Mouse (Mus musculus) liver, embryonic 15.5 days (tissue): ENCODE results near the gene Ttll5. TPM values are rescaled to one million over a fixed set of nuclear protein-coding genes. Genes with fewer than 3 reads are reported as not detected.
A peak's percentile ranks its signal among the peaks of the same experiment; 100 is the strongest.

ENCODE experiments used
- ATAC-seq: fragments of 200-750 bp; cut with Nextera tagmentation; 2 replicates; pipeline ENCODE4 v1.8.0; 2017; ENCODE audit warnings: moderate number of reproducible peaks, mild to moderate bottlenecking, moderate library complexity; ENCODE audit not compliant: insufficient read depth
- H3K27ac ChIP-seq: fragments of 300-500 bp; sonication (generic); replicated peaks from 2 replicates; pipeline ENCODE4 v1.5.1; 2015; ENCODE audit warnings: mild to moderate bottlenecking, inconsistent platforms
- H3K27me3 ChIP-seq: fragments of 300-500 bp; sonication (generic); 2 replicates; pipeline ENCODE4 v1.6.1; 2015; ENCODE audit warnings: mild to moderate bottlenecking, inconsistent platforms
- H3K36me3 ChIP-seq: fragments of 300-500 bp; sonication (generic); replicated peaks from 2 replicates; pipeline ENCODE4 v1.6.1; 2015; ENCODE audit warnings: moderate library complexity, mild to moderate bottlenecking, inconsistent platforms
- H3K4me1 ChIP-seq: fragments of 300-500 bp; sonication (generic); replicated peaks from 2 replicates; pipeline ENCODE4 v1.6.1; 2015; ENCODE audit warnings: inconsistent platforms
- H3K4me2 ChIP-seq: fragments of 300-500 bp; sonication (generic); 2 replicates; pipeline ENCODE4 v1.6.1; 2015; ENCODE audit warnings: moderate library complexity, mild to moderate bottlenecking, inconsistent platforms
- H3K4me3 ChIP-seq: fragments of 300-500 bp; sonication (generic); replicated peaks from 2 replicates; pipeline ENCODE4 v1.5.1; 2015; ENCODE audit warnings: mild to moderate bottlenecking, inconsistent platforms
- H3K9ac ChIP-seq: fragments of 300-500 bp; sonication (generic); 2 replicates; pipeline ENCODE4 v1.6.1; 2015; ENCODE audit warnings: moderate library complexity, mild to moderate bottlenecking, inconsistent platforms
- H3K9me3 ChIP-seq: fragments of 300-500 bp; sonication (generic); replicated peaks from 2 replicates; pipeline ENCODE4 v1.6.1; 2016; ENCODE audit warnings: inconsistent platforms
- WGBS: fragments of 180-500 bp; shearing (Covaris S2); methylation state at CpG from one replicate; pipeline ENCODE4 v1.1.7; 2015; ENCODE audit warnings: mixed read lengths; ENCODE audit not compliant: insufficient replicate concordance; 5-methylcytosine and 5-hydroxymethylcytosine counted together
- polyA plus RNA-seq: library from polyadenylated mRNA; unstranded; fragments of >200 nt; fragmentation: Nextera tagmentation; extraction: Ambion mirVana; gene quantifications from 2 replicates; pipeline ENCODE4 v1.2.1, GENCODE M21; 2015

Ttll5 gene
- polyA plus RNA-seq, result 5.5 and 6.8 TPM in 2 replicates

DNA sequence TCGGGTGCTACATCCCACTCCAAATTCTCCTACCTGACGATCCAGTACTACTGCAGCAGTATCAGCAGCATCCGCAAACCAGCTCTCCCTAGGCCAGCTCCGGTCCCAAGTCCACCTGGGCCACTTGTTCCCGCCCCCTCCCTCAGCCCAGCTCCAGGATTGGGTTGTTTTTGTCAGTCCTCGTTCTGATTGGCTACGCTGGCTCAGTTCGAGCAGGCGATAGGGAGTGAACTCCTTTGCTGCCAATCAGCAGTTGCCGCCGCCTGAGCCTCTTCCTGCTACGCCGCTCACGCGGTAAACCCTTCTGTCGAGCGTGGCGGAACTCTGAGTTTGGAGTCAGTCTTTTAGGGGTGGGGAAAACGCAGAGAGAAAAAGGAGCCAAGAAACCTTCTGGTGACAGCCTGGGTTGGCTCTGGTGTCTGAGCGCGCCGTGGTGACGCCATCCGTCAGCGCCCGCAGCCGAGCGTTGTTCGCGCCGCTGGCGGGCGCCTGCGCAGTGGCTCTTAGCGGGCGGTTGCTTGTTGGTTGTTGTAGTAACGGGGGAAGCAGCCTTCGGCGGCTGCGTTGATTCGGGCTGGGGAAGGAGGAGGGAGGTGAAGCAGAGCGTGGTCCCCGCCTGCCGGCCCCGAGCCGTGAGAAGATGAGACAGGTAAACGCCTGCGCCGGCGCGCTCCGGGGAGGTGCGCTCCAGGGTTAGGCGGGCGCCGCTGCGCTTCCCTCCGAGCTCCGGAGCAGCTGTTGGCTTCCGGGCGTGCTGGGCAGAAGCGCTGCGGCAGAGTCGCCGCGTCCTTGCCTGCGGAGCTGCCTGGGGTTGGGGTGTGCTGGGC is at the start of gene Ttll5, which contains the start of gene Erg28:
TSS of gene Ttll5 (plus strand) at position 222 of the 827 bp plus-strand sequence.
TSS of gene Erg28 (minus strand) at position 113 of the 827 bp plus-strand sequence.
- Histone ChIP-seq H3K9me3 (no peaks in the 10 kb centered on the region), H3K4me3 (peak within 1 kb of the TSS; percentile 86), H3K4me1 (peaks cover 39% of the 10 kb centered on the region), H3K9ac (peak within 1 kb of the TSS; percentile 83), H3K4me2 (peak within 1 kb of the TSS; percentile 84), H3K27me3 (no peaks in the 10 kb centered on the region), H3K36me3 (peaks cover 32% of the 10 kb centered on the region), H3K27ac (peak within 1 kb of the TSS; percentile 95)
- under 1% methylated on average over 67 of the region's 67 CpGs for whole genome bisulfite sequencing
- ATAC-seq, result peak; percentile 96

DNA sequence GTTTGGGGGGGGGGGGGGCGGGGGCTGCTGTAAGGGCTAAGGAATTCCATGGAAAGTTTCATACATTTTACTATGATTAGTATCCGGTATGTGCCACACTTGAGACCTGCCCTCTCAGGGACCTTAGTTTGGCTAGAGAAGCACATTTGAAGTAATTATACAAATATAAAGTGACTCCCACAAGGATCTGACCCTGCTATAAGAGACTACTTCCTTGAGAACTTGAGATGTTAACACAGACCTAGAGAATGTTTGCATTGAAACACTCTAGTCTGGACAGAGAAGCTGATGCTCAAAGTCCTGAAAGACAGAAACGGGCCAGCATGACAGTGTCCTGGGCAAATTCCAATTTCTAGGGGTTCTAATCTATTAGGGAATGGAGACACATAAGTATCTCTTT is 45.5 kb upstream of the Ttll5 start:
- Histone ChIP-seq H3K9me3 (no peaks in the 10 kb centered on the region), H3K27ac (no peak overlapping the region), H3K4me1 (no peaks in the 10 kb centered on the region), H3K36me3 (no peaks in the 10 kb centered on the region), H3K4me2 (no peak overlapping the region), H3K9ac (no peak overlapping the region), H3K27me3 (no peaks in the 10 kb centered on the region), H3K4me3 (no peak overlapping the region)
- ATAC-seq, result no peak
- WGBS, result 65% methylated on average over 3 of the region's 3 CpGs

DNA sequence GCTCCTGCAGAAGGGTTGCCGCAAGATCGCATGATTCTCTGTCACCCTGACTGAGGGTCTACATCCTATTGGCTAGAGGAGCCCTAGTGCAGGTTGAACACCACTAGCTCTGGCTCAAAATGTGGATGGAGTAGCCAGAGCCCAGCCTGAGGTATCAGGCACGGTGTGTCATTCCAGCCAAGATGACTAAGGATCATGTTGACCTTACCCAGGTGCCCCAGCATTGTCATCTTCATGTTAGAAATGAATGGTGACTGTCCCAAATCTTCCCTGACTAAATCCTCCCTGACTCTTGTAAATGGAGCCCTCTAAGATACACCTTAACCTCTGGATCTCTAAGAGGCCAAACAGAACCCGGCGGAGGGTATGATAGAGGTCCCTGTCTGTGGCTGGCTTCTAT is 44.8 kb upstream of the Ttll5 start:
- no peaks in the 10 kb centered on the region for H3K4me1 ChIP-seq
- H3K27ac ChIP-seq, result no peak overlapping the region
- no peak for ATAC-seq
- H3K4me3 ChIP-seq, result no peak overlapping the region
- no peak overlapping the region for H3K4me2 ChIP-seq
- H3K36me3 ChIP-seq, result no peaks in the 10 kb centered on the region
- no peak overlapping the region for H3K9ac ChIP-seq
- no peaks in the 10 kb centered on the region for H3K27me3 ChIP-seq
- H3K9me3 ChIP-seq, result no peaks in the 10 kb centered on the region
- 79% methylated on average over 5 of the region's 5 CpGs for WGBS

DNA sequence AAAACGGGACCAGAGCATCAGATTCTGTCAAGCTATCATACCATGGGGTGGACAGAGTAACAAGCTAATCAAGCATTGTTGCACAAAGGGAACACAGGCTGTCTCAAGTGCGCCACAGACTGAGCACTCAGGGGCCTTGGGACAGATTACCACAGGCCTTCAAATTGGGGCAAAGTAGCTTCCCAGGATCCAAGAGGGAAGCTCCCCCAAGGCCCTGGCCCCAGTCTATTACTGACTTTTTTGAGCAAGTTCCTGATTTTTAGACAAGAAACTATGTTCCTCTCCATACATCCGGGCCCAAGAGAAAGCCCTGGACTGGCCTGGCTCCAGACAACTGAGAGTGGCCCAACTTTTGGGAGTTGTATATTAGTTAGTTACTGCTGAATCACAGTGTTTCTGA is 42.9 kb upstream of the Ttll5 start:
- ATAC-seq, result no peak
- Histone ChIP-seq H3K4me3 (no peak overlapping the region), H3K27ac (no peak overlapping the region), H3K4me1 (no peaks in the 10 kb centered on the region), H3K4me2 (no peak overlapping the region), H3K27me3 (no peaks in the 10 kb centered on the region), H3K9me3 (no peaks in the 10 kb centered on the region), H3K9ac (no peak overlapping the region), H3K36me3 (no peaks in the 10 kb centered on the region)
- WGBS, result 53% methylated on average over 3 of the region's 3 CpGs

DNA sequence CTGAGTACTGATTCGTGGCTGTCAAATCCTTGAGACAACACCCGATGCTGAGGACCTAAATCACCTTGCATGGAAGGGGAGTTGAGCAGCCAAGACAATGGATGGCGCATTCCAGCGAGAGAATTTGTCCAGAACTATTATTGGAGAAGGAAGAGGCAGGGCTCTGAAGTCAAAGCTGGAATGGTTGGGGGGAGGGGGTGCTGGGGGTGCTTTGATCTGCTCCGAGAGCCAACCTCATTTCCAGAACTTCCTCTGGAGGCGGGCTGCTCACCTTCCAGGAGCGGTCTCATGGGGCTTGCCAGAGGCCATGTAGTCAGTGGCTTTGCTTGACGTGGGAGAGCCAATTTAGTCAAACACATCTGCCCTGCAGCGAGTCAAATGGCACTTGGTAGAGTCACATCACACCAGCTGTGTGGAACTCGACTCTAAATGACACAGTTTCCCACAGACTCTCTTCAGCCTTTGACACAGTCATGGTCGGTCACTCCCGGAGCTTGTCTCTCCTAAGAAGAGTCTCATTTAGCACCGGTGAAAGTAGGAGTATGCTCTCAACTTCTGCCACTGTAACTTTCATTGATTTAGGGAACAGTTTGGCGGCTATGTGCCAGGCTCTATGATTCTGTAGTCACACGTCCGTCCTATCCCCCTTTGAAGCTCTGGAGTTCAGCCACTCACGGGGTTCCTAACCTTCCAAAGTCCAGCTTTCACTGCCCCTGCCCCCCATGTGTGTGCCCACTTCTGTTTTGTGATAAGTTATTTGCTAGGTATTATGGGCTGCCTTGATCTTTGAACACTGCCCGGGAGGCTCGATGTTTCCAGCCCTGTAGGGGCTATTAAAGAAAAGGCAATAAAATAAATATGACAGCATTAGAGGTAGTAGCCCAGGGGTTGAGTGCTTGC is 39.3 kb upstream of the Ttll5 start:
- peak; percentile 67; the same call in 1 of the 2 replicates for ATAC-seq
- no peaks in the 10 kb centered on the region for H3K36me3 ChIP-seq
- no peak overlapping the region for H3K9ac ChIP-seq
- H3K9me3 ChIP-seq, result no peaks in the 10 kb centered on the region
- H3K4me2 ChIP-seq, result no peak overlapping the region
- 49% methylated on average over 19 of the region's 19 CpGs for WGBS
- H3K4me3 ChIP-seq, result no peak overlapping the region
- H3K4me1 ChIP-seq, result no peaks in the 10 kb centered on the region
- H3K27me3 ChIP-seq, result no peaks in the 10 kb centered on the region
- peak overlapping the region; percentile 29; the same call in 1 of the 2 replicates for H3K27ac ChIP-seq

DNA sequence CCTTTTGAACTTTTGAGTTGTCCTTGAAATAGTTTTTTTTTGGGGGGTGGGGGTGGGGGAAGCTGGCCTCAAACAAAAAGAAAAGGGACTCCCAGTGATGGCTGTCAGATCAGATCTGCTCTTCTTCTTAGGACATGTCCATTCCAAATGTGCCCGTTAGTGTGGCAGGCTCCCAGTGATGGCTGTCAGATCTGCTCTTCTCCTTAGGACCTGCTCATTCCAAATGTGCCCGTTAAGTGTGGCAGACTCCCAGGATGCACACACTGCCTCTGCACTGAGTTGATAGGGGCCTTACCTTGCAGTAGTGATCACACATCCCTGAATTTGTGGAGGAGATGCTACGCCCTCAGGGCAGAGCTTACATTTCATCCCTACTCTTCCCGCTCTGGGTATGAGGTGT is 32.3 kb upstream of the Ttll5 start:
- H3K4me3 ChIP-seq, result no peak overlapping the region
- no peak overlapping the region for H3K4me2 ChIP-seq
- WGBS, result 75% methylated on average over 4 of the region's 4 CpGs
- ATAC-seq, result no peak
- no peaks in the 10 kb centered on the region for H3K9me3 ChIP-seq
- H3K9ac ChIP-seq, result no peak overlapping the region
- H3K27me3 ChIP-seq, result no peaks in the 10 kb centered on the region
- H3K27ac ChIP-seq, result no peak overlapping the region
- 0 out of 2 replicates have a peak, but pooled peaks cover 3% of the 10 kb centered on the region for H3K36me3 ChIP-seq
- no peaks in the 10 kb centered on the region for H3K4me1 ChIP-seq

DNA sequence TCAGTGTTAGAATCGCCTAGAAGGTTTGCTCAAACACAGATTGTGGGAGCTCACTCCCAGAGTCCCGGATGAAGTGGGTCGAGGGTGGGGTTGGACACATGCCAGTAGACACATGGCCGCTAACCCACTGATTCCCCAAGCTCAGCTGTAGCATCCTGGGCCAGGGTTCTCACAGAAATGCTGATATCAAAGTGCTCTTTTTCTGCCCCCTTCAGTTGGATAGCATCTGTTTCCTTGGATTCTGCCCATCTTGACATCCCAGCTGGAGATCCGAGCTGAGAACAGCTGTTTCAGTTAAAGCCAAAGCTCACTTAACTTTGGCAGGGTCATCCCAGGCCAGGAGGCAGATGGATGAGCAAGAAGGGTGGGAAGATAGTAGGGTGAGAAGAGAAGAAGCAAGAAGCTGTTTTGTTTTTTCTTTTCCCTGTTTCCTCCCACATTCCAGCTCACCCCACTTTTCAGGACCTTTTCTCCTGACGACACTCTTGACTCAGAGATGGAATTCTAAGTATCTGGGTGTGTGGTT is 31.6 kb upstream of the Ttll5 start:
- 57% methylated on average over 6 of the region's 6 CpGs for WGBS
- Histone ChIP-seq H3K9me3 (no peaks in the 10 kb centered on the region), H3K27me3 (no peaks in the 10 kb centered on the region), H3K36me3 (0 out of 2 replicates have a peak, but pooled peaks cover 3% of the 10 kb centered on the region), H3K4me3 (no peak overlapping the region), H3K9ac (no peak overlapping the region), H3K27ac (no peak overlapping the region), H3K4me1 (no peaks in the 10 kb centered on the region), H3K4me2 (no peak overlapping the region)
- no peak for ATAC-seq

DNA sequence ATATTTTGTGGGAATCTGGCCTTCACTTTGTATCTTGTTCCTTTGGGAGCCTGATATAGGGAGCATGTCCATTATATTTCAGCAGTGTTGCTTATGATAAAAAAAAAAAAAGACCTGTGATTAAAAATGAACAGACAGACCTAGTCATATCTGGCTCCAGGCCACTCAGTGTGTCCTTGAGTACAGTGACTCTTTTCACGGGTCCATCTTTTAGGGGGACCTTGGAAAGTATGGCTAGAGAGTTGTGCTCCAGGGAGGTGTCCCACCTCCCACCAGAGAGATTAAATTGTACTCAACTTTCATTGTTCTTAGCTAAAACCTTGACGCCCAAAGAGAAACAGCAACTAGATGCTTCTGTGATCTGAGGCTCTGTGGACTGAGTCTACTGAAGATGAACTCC is 30.4 kb upstream of the Ttll5 start:
- ATAC-seq, result no peak
- H3K27me3 ChIP-seq, result no peaks in the 10 kb centered on the region
- H3K9ac ChIP-seq, result no peak overlapping the region
- 0 out of 2 replicates have a peak, but pooled peaks cover 3% of the 10 kb centered on the region for H3K36me3 ChIP-seq
- WGBS, result 68% methylated on average over 2 of the region's 2 CpGs
- no peak overlapping the region for H3K27ac ChIP-seq
- H3K4me3 ChIP-seq, result no peak overlapping the region
- H3K4me2 ChIP-seq, result no peak overlapping the region
- no peaks in the 10 kb centered on the region for H3K4me1 ChIP-seq
- no peaks in the 10 kb centered on the region for H3K9me3 ChIP-seq

DNA sequence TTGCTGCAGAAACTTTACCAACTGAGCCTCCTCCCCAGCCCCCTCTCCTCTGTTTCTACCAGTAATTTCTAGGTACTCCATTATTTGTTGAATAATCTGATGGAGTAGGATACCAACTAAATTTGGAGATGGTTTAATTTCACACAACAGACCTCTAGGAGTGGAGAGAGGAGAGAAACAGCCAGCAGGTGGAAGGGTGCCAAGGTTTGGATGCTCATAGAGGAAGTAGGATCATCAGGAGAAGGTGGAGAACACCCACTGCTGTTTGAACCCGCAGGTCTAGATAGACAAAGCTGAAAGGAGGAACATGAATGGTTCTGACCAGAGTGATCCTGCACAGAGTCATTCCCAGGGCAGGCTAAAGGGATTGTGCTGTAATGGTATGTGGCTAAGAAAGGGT is 28.9 kb upstream of the Ttll5 start:
- 0 out of 2 replicates have a peak, but pooled peaks cover 3% of the 10 kb centered on the region for H3K36me3 ChIP-seq
- no peak overlapping the region for H3K9ac ChIP-seq
- no peak overlapping the region for H3K4me2 ChIP-seq
- no peaks in the 10 kb centered on the region for H3K27me3 ChIP-seq
- WGBS, result 47% methylated on average over 1 of the region's 1 CpGs
- no peaks in the 10 kb centered on the region for H3K4me1 ChIP-seq
- H3K4me3 ChIP-seq, result no peak overlapping the region
- H3K27ac ChIP-seq, result no peak overlapping the region
- ATAC-seq, result no peak
- no peaks in the 10 kb centered on the region for H3K9me3 ChIP-seq

DNA sequence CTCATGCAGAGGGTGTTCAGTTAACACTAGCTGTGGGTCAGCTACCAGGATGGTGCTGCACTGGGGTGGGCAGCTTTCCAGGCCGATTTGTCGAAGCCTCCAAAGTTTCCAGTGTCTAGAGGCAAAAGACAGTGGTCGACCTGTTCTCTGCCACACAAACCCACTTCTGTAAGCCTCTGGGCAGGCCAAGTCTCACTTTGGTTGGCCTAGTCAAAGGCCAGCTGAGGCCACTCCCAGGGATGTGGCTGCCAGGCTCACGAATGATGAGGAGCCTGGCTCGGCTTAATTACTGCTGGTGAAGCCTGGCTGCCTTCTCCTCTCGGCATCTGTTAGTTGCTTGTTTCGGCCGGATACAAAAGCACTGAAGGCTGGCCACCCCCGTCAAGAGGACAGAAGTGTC is 24.4 kb upstream of the Ttll5 start:
- no peaks in the 10 kb centered on the region for H3K4me1 ChIP-seq
- 0 out of 2 replicates have a peak, but pooled peaks cover 3% of the 10 kb centered on the region for H3K36me3 ChIP-seq
- ATAC-seq, result no peak
- H3K4me2 ChIP-seq, result no peak overlapping the region
- no peak overlapping the region for H3K9ac ChIP-seq
- no peaks in the 10 kb centered on the region for H3K9me3 ChIP-seq
- no peaks in the 10 kb centered on the region for H3K27me3 ChIP-seq
- no peak overlapping the region for H3K27ac ChIP-seq
- H3K4me3 ChIP-seq, result no peak overlapping the region
- 52% methylated on average over 9 of the region's 9 CpGs for WGBS

DNA sequence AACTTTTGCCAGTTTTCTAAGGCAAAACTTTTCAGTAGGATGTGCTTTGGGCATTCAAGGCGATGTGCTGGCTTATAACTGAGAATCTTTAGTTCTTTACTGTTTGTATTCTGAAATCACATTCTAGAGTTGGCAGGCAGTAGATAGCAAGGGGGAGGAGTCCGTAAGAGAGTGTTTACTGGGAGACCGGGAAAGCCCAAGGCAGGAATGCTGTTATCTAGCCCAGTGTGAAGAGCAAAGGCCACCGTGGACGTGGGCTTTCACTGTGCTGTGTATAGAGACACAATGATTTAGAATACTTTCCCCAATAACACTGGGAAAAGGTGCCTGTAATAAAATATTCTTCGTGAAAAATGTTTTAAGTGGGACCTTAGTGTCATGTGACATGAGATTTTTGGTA is 14.7 kb upstream of the Ttll5 start:
- peak; percentile 65 for ATAC-seq

More for the DNA sequence above, 14.7 kb upstream of the Ttll5 start:
- H3K36me3 ChIP-seq, result peaks cover 29% of the 10 kb centered on the region
- H3K4me1 ChIP-seq, result peaks cover 4% of the 10 kb centered on the region
- H3K9me3 ChIP-seq, result no peaks in the 10 kb centered on the region
- no peak overlapping the region for H3K4me2 ChIP-seq
- H3K4me3 ChIP-seq, result no peak overlapping the region
- H3K9ac ChIP-seq, result no peak overlapping the region
- 54% methylated on average over 6 of the region's 6 CpGs for WGBS
- H3K27ac ChIP-seq, result 0 out of 2 replicates have a peak overlapping the region, but pooled peaks have one; percentile 29
- no peaks in the 10 kb centered on the region for H3K27me3 ChIP-seq
